Mouse (Mus musculus) T-helper 2 cell (primary cell): ENCODE data around the gene Zfp653.

Experiments
- in situ Hi-C: fragments of 300-600 bp; cut with MboI, MseI; formaldehyde crosslinking; loops from one replicate; pipeline ENCODE4 v1.15.1; 2025; ENCODE audit warnings: high pct_unique_total_duplicates

Zfp653 gene

GRCm38 (mm10) chr9:22035300-22036044 lies 35.7 kb downstream of the Zfp653 start:
- in situ Hi-C loops, result no loop called here

- in situ Hi-C loops, result loop anchor here (5.0 kb wide), 1 partner anchor 43 kb away; the partner anchor contains the start of gene Rgl3
Measured at GRCm38 (mm10) chr9:22030386-22030785, 40.8 kb downstream of the Zfp653 start.

GRCm38 (mm10) chr9:22028467-22028866 lies 42.7 kb downstream of the Zfp653 start:
- in situ Hi-C loops, result no loop called here

- in situ Hi-C loops, result no loop called here
Measured at GRCm38 (mm10) chr9:22024592-22024991, 46.6 kb downstream of the Zfp653 start.

DNA sequence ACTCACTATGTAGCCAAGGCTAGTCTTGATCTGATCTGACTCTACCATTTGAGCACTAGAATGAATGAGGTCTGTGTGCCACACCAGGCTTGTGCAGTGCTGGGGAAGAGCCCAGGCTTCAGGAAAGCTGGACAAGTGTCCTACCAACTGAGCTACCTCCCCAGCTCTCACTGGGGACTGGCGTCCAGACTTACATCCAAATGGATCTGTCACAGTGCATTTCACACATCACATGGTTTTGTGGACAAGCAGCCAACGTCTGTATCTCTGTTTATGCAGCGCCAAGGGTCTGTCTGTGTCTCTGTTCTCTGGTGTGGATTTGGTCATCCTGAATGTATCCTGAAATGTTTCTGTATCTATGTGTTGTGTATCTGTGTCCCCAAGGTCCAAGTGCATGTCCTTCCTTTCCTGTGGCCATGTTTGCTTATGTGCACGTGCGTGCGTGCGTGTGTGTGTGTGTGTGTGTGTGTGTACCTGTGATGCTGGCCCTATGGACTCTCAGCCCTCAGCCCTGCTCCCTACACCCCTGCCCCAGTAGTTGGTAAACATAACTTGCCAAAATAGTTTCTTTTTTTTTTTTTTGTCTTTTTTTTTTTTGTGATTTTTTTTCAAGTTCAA lies 53.9 kb downstream of the Zfp653 start:
- in situ Hi-C loops, result no loop called here

DNA sequence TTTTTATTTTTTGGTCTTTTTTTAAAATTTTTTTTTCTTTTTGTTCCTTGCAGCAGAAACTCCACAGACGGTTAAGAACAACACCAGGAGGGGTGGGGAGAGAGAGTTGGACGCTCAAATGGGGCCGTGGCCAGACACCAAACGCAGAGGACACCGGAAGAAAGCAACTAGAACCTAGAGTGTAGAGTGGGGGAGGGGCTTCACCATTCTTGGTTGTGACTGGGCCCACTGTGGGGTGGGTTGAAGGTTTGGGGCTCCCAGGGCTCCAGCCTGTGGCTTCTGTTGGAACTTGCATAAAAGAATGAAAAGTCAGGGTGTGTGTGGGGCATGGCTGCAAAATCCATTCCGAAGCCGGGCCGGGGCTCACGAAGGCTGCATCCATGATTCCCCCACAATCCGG lies 54.9 kb downstream of the Zfp653 start:
- in situ Hi-C loops, result no loop called here

GRCm38 (mm10) chr9:22012731-22013130 lies 58.4 kb downstream of the Zfp653 start:
- in situ Hi-C loops, result no loop called here

GRCm38 (mm10) chr9:22011055-22011454 lies 60.1 kb downstream of the Zfp653 start:
- in situ Hi-C loops, result no loop called here
